Mouse (Mus musculus) gastrocnemius, postnatal 4 days (tissue): Measurements from ENCODE around the gene Rgs6. TPM values are rescaled to one million over a fixed set of nuclear protein-coding genes. Genes with fewer than 3 reads are reported as not detected.

Experiments used
- DNase-seq, 2 experiments: peaks; one replicate each; pipeline ENCODE4 v3.0.0; 2021 to 2022; ENCODE audit warnings: low spot score in 2 of 2, mixed read lengths in 2 of 2
- total RNA-seq, 2 experiments: library from RNA; stranded (reverse); gene quantifications; 2 replicates each; pipeline ENCODE4 v1.2.3; 2021

The Rgs6 gene
- total RNA-seq, 2 experiments from 2014 or later = 2.0 to 2.6 TPM

- no peak for DNase-seq
Observed at GRCm38 (mm10) chr12:82961111-82961510, 373.0 kb downstream of the Rgs6 start.

GRCm38 (mm10) chr12:82961852-82962251, 373.8 kb downstream of the Rgs6 start:
- no peak for DNase-seq

- DNase-seq = no peak
Observed at GRCm38 (mm10) chr12:82970521-82971105, 382.5 kb downstream of the Rgs6 start.

- DNase-seq = no peak
Observed at GRCm38 (mm10) chr12:82971176-82971575, 383.1 kb downstream of the Rgs6 start.

GRCm38 (mm10) chr12:82972661-82973060, 384.6 kb downstream of the Rgs6 start:
- DNase-seq = no peak

- DNase-seq = no peak
Observed at GRCm38 (mm10) chr12:82973771-82974170, 385.7 kb downstream of the Rgs6 start.

GRCm38 (mm10) chr12:82978275-82978674, 390.2 kb downstream of the Rgs6 start:
- no peak for DNase-seq

- DNase-seq = no peak
Observed at GRCm38 (mm10) chr12:82982716-82983115, 394.6 kb downstream of the Rgs6 start.

GRCm38 (mm10) chr12:82985300-82985699, 397.2 kb downstream of the Rgs6 start:
- no peak for DNase-seq

GRCm38 (mm10) chr12:82987661-82988060, 399.6 kb downstream of the Rgs6 start:
- DNase-seq = no peak

GRCm38 (mm10) chr12:82993905-82994304, 405.8 kb downstream of the Rgs6 start:
- DNase-seq = no peak

- DNase-seq = no peak
Observed at GRCm38 (mm10) chr12:82996775-82997174, 408.7 kb downstream of the Rgs6 start.

GRCm38 (mm10) chr12:82998682-82999332, 410.7 kb downstream of the Rgs6 start:
- peak in 1 of 2 experiments; percentile 10 for DNase-seq

GRCm38 (mm10) chr12:82999333-83000032, 411.4 kb downstream of the Rgs6 start:
- no peak for DNase-seq

- no peak for DNase-seq
Observed at GRCm38 (mm10) chr12:83000033-83000570, 412.0 kb downstream of the Rgs6 start.

GRCm38 (mm10) chr12:83000957-83001356, 412.9 kb downstream of the Rgs6 start:
- no peak for DNase-seq

GRCm38 (mm10) chr12:83004014-83004682, 416.1 kb downstream of the Rgs6 start:
- DNase-seq = no peak

GRCm38 (mm10) chr12:83011056-83011565, 423.0 kb downstream of the Rgs6 start:
- no peak for DNase-seq

GRCm38 (mm10) chr12:83013918-83014691, 426.0 kb downstream of the Rgs6 start:
- no peak for DNase-seq

- no peak for DNase-seq
Observed at GRCm38 (mm10) chr12:83014848-83015247, 426.8 kb downstream of the Rgs6 start.

GRCm38 (mm10) chr12:83015366-83015765, 427.3 kb downstream of the Rgs6 start:
- no peak for DNase-seq
